Mouse (Mus musculus): ENCODE measurements around the gene Dolpp1.
"Not testable (repeated sequence)": the region's sequence is repeated elsewhere in the genome, so short reads cannot be mapped to it uniquely, and the experiment has no call there.

The Dolpp1 gene

DNA sequence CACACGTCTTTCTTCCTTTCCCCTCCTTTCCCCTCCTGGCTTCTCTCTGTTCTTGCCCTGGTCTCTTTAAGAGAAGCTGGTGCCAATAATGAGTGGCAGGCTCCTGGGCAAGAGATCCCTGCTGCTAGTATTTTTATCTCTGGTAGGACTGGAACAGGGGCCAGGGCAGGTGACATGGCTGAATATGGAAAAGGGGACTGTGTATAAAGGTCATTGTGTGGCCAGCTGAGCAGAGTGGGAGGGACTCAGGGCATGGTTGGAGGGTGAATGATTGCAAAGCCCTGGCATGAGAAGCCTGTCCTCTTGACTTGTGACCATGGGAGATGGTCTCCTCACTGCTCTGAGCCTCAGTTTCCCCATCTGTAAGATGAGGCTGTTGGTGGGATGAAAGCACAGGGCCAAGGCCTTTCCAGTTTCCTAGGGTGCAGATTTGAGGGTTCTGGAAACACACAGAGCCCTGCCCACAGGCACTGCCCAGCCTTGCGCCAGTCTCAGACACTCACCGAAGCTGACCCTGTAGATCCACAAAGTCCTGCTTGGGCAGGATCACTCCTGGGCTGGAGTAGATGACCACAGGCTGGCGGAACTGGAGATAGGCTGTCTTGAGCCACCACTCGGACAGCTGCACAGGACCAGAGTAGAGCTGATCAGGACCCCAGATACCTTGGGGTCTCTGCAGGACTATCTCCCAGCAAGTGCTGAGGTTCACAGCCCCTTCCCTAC, 17.6 kb downstream of the Dolpp1 start:
- in situ Hi-C loops (cut with MboI, MseI): no loop called here

DNA sequence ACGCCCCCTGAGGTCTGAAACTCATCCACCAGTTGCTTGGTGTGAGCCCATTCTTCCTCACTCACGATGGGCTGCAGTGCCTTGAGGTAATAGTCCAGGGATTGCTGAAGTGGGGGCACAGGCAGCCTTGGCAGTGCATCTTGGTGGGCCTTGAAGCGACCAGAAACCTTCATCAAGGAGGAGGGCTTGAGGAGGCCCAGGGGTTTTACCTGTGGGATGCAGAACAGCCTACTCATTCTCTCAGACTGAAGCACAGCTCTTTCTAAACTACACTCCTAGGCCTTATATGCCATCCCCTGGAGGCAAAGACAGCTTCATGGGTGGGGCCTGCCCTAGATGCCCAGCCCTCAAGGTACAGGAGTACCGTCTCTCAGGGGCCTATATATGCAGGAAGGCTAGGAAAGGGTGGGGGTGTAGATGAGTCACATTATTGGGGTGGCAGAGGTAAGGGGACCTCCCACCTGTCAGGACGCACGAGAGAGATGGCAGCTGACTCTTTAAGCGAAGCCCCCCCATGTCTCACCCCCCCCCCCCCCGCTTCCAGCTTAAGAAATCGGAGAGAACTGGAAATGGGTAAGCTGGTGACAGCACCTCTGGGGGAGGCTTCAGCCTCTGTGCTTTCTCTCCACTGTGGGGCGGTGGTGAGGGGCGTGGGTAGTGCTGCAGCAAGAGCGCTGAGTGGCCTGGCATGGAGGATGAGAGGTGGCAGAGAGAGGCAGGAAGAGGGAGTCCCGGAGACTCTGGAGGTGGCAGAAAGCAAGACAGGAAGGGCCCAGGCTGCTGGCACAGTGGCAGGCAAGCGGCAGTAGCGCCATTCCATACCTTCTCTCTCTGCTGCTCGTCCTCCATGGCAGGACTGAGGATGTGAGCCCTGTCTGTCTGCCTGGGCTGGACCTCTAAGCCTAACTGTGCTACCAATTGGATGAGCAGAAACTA, 21.3 kb downstream of the Dolpp1 start:
- in situ Hi-C loops (cut with MboI, MseI): no loop called here

DNA sequence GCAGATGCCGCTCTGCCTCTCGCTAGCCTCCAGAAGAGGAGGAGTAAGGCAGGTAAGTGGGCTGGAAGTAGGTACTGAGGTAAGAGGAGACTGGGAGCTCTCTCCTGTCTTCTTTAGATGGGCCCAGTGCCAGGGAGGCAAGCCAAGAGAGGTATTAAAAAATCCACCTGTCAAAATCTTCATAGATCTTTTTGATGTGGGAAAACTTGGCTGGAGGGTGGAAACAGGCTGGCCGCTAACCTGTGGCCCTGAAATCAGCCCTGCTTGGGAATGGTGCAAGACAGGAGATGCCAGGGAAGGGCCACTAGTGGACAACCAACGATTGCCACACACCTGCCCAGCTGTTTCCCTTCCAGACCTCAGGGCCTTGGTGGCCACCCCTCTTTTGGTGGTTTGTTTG, 22.0 kb downstream of the Dolpp1 start:
- in situ Hi-C loops (cut with MboI, MseI): no loop called here

DNA sequence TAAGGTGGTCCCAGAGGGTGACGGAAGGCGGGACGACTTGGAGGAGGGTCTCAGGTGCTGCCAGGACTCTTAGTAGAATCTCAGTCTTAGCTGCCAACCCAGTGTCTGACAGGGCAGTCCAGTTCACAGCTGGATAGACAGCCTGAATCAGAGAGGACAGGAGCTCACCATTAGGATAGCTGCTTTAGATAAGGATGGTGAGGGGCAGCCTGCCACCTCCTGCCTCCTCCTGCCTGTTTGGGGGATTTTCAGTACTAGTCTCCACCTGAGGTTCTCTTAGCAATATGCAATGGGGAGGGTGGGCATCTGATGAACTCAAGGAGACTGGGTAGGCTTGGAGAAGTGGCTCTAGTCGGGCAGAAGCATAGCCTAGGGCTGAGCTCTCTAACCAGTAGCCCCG, 22.6 kb downstream of the Dolpp1 start:
- in situ Hi-C loops (cut with MboI, MseI): no loop called here

DNA sequence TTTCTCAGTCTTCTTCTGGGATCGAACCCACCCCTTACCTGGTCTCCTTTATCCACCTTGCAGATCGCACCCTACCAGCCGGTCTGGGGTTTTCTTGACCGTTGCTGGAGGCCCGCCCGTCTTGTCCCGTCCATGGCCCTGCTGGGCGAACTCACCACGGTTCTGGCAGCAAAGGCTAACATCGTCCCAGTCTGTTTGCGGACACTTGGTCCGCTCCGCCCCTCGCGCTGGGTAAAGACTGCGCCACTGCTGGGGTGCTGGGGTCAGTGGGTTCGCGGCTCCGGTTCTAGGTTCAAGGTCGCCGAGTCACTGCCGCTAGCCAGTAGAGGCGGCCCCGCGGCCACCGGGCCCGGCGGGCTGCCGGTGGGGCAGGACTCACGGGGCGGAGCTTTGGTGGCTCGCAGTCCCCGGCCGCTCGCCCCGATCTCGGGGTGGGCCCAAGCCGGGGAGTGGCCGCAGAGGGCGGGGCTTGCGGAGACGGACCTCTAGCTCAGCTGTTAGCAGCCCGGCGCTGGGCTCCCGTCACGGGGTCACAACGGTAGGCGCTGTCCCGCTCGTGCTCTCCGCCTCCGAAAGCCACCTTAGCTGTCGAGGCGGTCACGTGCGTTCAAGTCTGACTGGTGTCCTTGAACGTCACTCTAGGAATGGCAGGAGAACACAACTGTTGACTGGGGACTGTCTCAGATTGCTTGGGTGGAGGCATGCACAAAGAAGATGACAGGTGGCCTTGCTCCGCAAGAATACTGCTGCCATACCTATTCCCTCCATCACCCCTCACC, 23.3 kb downstream of the Dolpp1 start, which contains the start of gene Crat:
TSS of gene Crat (minus strand) at position 657 of the 779 bp plus-strand sequence.
- in situ Hi-C loops (cut with MboI, MseI): no loop called here

DNA sequence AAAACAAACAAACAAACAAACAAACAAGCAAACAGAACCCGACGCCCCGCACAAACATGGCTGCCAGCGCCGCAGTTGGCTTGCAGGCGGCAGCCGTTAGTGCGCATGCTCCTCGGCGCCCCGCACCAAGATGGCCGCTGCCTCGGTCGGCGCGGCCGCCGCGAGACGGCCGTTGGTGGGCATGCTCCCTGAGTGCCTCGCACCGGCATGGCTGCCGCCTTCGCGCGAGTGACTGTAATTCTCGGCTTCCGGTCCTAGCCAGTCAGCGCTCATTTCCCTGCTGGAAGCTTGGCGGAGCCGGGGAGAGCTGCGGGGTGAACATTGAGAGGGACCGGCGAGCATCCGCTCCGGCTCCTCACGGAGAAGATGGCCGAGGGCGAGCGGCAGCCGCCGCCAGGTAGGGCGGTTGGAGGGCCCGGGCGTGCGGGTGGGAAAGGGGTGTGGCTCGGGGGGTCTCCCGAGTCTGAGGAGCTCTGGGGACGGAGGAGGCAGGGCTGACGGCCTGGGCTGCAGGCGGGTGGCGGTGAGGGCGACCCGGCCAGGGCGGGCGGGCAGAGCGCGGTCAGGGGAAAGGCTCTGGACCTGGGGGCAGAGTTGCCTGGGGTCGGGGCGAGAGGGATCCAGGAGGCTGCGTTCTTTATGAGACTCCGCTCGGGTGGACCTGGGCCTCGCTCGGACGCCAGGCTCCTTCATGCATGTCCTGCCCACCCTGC, 24.0 kb downstream of the Dolpp1 start, which contains the start of gene Ptpa:
TSS of gene Ptpa (plus strand) at position 104 of the 713 bp plus-strand sequence.
- in situ Hi-C loops (cut with MboI, MseI): no loop called here

DNA sequence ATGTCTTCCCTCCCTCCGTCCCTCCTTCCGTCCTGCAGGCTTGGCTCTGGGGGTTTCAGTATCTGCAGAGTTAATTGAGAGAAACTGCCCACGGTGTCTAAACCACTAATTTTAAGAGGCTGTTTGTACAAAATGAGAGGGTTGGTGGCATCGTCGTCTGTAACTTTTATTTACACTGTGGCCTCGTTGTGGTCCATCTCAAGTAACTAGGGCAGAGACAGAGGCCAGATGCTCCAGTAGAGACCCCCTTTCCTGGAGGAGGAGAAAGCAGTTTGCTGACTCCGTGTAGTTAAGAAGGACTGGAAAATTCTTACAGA, 24.6 kb downstream of the Dolpp1 start:
- in situ Hi-C loops (cut with MboI, MseI): no loop called here

DNA sequence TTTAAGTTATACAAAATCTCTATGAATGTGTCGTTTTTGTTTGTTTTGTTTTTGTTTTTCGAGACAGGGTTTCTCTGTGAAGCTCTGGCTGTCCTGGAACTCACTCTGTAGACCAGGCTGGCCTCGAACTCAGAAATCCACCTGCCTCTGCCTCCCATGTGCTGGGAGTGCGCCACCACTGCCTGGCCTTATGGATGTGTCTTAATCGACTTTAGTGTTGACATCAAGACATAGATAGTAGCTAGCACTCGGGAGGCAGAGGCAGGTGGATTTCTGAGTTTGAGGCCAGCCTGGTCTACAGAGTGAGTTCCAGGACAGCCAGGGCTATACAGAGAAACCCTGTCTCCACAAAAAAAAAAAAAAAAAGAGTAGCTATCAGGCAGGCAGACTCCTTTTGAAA, 25.1 kb downstream of the Dolpp1 start:
- in situ Hi-C loops (cut with MboI, MseI): not testable (repeated sequence)

DNA sequence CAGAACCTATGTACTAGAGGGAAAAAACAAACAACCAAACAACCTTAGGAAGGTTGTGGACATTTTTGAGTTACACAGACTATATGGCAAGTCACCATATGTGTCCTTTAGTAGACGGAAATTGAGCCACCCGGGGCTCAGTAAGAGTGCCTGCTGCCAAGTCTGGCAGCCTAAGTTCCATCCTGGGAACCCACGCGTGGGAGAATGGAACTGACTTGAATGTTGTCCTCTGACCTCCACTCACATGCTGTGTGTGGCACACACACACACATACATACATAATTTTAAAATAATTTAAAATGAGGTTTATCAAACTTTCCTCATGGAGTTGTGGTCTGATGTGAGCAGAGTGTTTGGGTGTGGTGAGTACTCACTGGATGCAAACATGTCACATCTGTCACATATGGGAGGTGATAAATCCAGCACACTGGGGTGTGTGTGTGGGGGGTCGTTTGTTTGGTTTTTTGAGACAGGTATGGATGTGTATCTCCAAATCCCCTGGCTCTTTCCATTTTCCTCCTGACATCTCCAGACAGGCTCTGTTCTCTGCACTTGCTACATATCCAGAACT, 25.6 kb downstream of the Dolpp1 start:
- in situ Hi-C loops (cut with MboI, MseI): no loop called here

DNA sequence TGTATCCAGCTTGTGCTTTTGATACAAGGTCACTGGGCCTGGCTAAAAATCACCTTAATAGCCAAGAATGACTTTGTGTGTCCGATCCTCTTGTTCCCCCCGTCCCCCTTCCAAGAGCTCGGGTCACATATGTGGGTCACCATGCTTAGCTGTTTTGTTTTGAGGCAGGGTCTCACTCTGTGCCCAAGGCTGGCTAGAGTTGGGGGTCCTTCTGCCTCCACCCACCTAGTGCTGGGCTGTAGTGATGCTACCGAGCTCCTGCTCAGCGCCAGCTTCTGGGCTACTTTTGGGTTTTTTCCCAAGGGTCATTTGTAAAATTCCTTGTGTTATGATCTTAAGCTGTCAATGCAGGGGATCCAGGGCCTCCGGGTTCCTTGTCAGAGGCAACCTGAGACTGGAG, 26.2 kb downstream of the Dolpp1 start:
- in situ Hi-C loops (cut with MboI, MseI): no loop called here

DNA sequence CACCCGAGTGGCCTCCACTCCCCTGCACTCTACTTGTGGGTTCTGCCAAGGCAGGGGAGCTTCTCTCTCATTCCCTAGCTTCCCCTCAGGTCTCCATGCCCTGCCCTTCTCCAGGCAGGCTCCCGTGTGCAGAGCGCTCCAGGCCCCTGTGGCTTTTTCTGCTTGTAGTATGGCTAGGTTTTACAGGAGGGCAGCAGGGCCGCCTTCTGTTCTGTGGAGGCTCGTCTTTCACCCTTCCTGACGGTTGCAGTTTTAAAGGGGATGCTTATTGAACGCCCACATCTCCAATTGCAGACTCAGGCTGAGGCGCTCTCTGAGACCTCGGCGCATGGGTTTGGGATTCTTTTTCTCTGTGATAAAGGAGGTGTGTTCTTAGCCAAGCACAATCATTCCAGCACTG, 27.1 kb downstream of the Dolpp1 start:
- in situ Hi-C loops (cut with MboI, MseI): no loop called here

DNA sequence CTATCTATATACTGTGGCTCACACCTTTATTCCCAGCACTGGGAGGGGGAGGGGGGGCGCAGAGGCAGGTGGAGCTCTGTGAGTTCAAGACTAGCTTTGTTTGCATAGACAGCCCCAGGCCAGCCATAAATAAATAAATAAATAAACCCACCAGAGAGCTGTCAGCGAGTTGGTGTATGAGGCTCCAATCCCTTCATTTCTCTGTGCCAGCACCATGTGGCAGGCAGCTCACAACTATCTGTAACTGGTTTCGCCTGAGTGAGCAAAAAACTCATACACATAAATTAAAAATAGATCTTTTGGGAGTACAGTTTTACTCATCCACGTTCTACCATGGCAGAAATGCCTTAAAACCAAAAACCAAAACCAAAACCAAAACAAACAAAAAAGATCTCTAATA, 29.4 kb downstream of the Dolpp1 start:
- in situ Hi-C loops (cut with MboI, MseI): no loop called here

DNA sequence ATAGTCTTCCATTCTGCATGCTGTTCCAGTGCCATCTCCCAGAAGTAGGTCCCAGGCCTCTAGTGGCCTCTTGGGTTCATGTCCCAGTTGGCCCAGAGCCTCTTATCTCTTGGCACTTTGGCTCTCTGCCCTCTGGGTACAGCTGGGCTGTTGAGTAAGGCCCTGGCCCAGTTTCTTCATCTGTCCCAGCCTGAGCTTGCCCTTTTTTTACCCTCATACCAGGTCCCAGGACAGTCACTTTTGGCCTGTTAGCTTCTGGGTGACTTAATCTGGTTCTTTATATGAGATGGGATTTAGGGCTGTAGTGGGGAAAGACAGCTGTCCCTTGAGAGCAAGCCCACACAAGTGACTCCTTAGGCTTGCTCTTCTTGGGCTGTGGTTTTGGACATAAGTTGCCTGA, 37.1 kb downstream of the Dolpp1 start:
- in situ Hi-C loops (cut with MboI, MseI): no loop called here

DNA sequence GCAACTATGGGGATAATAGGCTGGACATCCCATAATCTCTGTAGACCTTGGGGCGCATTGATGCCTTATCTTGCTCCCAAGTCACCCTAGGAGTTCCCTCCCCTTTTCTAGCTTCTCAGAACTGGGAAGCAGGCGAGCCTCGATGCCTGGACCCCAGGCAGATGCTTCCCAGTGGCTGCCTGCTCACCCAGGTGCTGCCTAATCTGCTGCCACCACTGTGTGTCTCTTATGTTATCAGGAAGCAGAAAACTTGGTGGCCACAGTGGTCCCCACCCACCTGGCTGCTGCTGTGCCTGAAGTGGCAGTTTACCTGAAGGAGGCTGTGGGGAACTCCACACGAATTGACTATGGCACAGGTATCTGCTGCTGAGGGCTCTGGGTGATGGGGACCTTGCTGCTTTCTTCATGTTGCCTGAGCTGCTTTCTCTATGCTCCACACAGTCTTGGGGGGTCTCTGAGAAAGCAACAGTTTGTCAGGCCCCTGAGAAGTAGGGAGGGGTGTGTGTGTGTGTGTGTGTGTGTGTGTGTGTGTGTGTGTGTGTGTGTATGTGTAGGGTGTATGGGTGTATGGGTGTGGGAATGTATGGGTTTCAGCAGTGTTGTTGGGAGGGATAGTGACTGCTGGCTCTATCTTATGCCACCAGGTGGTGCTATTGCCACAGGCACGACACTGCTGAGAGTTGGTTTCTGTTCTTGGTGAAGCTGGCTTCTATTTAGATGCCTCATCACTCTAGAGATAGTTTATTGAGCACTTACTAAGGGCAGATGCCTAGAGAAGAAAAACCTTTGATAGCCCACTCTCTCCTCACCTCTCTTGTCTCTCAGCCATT, 43.5 kb downstream of the Dolpp1 start:
- in situ Hi-C loops (cut with MboI, MseI): no loop called here

DNA sequence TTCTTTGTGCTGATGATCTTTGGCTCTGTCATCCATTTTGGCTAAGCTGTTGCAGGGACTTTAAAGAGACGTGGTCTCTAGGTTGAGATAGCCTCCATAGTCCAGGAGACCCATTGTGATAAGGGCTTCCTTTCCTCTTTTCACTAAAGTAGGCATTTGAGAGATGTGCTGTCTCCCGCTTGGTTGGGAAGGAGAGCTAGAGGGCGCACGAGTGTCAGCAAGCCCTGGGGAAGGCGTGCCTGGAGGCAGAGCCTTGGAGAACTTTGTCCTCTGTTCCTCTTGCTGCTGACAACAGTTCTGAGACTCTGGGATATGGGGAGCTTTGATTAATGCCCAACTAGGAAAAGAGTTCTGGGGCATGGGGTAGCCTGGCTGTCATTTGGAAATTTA, 44.1 kb downstream of the Dolpp1 start:
- in situ Hi-C loops (cut with MboI, MseI): no loop called here

DNA sequence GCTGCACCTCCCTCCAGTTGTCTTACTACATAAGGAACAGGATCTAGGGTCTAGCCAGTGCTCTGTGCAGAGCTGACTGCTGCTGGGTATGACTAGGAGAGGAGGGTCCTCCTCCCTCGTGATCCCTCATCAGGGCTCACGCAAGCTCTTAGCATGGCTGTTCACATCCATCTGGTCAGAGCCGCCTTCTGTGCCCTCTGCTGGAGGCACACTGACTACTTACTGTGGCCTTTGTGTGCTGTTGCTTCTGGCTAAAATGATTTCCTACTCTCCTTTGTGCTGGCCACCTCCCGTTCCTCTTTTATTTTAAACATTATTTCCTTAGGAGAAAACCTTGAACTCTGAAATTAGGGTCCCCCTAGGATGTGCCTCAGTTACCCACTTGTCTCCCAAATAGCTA, 44.8 kb downstream of the Dolpp1 start:
- in situ Hi-C loops (cut with MboI, MseI): no loop called here

DNA sequence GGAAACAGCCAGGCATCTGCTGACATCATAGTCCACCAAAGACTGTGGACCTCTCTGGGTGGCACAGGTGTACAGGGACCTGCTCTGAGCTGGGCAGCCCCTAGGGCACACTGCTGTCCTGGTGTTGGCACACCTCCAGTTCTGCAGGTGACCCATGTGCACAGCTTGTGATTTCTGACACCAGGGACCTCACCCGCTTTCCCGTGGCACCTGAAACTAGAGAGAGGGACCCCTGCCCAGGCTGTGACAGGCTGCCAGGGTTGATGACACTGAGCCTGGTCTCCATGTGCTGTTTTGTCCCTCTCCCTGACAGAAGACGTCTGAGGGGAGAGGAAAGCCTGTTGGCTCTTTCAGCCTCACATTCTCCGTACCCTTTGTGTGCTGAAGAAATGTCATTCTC, 45.7 kb downstream of the Dolpp1 start:
- in situ Hi-C loops (cut with MboI, MseI): no loop called here

DNA sequence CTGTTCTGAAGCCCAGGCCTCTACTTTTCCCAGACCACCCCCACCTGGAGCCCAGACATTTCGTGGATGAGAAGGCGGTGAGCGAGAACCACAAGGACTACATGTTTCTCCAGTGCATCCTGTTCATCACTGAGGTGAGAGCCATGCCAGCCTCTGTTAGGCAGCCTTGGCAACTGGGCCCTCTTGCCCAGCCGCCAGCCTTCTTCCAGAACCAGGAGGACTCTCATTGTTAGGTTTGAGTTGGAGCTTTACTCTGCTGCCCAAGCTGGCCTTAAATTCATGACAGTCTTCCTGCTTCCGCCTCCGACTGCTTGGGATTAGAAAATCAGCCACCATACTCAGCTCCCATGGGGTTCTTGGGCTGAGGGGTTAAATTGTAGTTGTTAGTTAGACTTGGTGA, 47.6 kb downstream of the Dolpp1 start:
- in situ Hi-C loops (cut with MboI, MseI): loop anchor here (5.0 kb wide), 1 partner anchor 353 kb away; no protein-coding TSS in a partner anchor

DNA sequence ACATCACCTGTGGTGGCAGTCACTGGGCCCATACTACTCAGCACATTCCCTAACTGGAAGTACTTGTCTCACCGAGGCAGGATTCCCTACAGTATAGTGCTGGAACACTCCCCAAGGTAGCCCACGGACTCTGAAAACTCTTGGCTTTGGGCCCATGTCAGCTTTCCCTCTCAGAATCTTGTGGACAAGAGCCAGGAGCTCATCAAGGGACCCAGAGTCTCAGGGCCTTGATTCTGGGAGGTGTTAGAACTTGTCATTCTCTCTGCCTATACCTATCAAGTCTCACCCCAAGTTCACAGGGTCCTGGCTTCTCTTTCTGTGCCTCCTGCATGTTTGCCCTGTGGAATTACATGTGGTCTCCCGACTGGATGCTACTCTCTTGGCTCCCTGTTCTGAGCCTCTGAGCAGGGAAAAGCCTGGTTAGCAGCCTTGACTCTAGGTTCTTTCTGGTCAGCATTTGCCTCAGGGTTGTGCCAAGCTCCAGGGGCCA, 48.2 kb downstream of the Dolpp1 start:
- in situ Hi-C loops (cut with MboI, MseI): loop anchor here (5.0 kb wide), 1 partner anchor 352 kb away; no protein-coding TSS in a partner anchor

Measured in regulatory T cell (primary cell).